Mouse (Mus musculus) lung, adult 2 months (tissue): ENCODE data around the gene Tmem40.

Source experiments
- CTCF ChIP-seq: fragments of 200-500 bp; IDR thresholded peaks from 2 replicates; pipeline ENCODE4 v1.5.1; 2011; ENCODE audit warnings: mild to moderate bottlenecking, low read length, control low read depth; ENCODE audit not compliant: insufficient read depth
- POLR2A ChIP-seq: fragments of 200-500 bp; IDR thresholded peaks from 2 replicates; pipeline ENCODE4 v1.6.1; 2011; ENCODE audit warnings: low read depth, mild to moderate bottlenecking, control low read depth, low read length, borderline replicate concordance; ENCODE audit errors: extremely low read depth

- TF ChIP-seq CTCF: no peak
- no peak for TF ChIP-seq POLR2A
Observed at GRCm38 (mm10) chr6:115697739-115698558, 64.3 kb downstream of the Tmem40 start.
